Mouse (Mus musculus): ENCODE results near the gene Rcan2. TPM values are rescaled to one million over a fixed set of nuclear protein-coding genes. Genes with fewer than 3 reads are reported as not detected.

Rcan2 gene
- polyA plus RNA-seq, 1 experiment from 2014 or later: 109 TPM

GRCm38 (mm10) chr17:43869677-43870076 is 68.5 kb downstream of the Rcan2 start:
- in situ Hi-C loops (cut with MboI; ENCODE audit: low pct_unique_long_range_greater_than_20kb): loop anchor here (5.0 to 10.0 kb wide), 4 partner anchors 72 to 605 kb away; no protein-coding TSS in a partner anchor
- peak; percentile 96 for TF ChIP-seq CTCF (IDR thresholded peaks at IDR 0.05)
- DNase-seq (ENCODE audit: low read depth, low spot score) (no peak), ATAC-seq (no peak)
- CTCF ChIA-PET: interaction anchor here (0.8 to 4.6 kb wide), 16 partner anchors 9 to 263 kb away, joined by 3 to 36 read pairs (median 4); no protein-coding TSS in a partner anchor
- POLR2A ChIA-PET: no interaction called here
- no peaks in the 10 kb centered on the region for H3K27me3 ChIP-seq

GRCm38 (mm10) chr17:43874417-43874816 is 73.3 kb downstream of the Rcan2 start:
- no peaks in the 10 kb centered on the region for H3K27me3 ChIP-seq
- no peak for DNase-seq (ENCODE audit: low read depth, low spot score)
- TF ChIP-seq CTCF (IDR thresholded peaks at IDR 0.05): no peak
- CTCF ChIA-PET: no interaction called here
- POLR2A ChIA-PET: no interaction called here
- no peak for ATAC-seq
- in situ Hi-C loops (cut with MboI; ENCODE audit: low pct_unique_long_range_greater_than_20kb): loop anchor here (5.0 to 10.0 kb wide), 2 partner anchors 77 to 370 kb away; no protein-coding TSS in a partner anchor

GRCm38 (mm10) chr17:43877425-43877824 is 76.3 kb downstream of the Rcan2 start:
- ChIA-PET CTCF (no interaction called here), POLR2A (interaction anchor here (0.6 kb wide), 1 partner anchor 11 kb away, joined by 4 read pairs; no protein-coding TSS in a partner anchor)
- H3K27me3 ChIP-seq: no peaks in the 10 kb centered on the region
- in situ Hi-C loops (cut with MboI; ENCODE audit: low pct_unique_long_range_greater_than_20kb): loop anchor here (10.0 kb wide), 1 partner anchor 367 kb away; no protein-coding TSS in a partner anchor
- DNase-seq (ENCODE audit: low read depth, low spot score) (no peak), ATAC-seq (no peak)
- TF ChIP-seq CTCF (IDR thresholded peaks at IDR 0.05): no peak

- CTCF ChIA-PET: interaction anchor here (0.9 to 2.1 kb wide), 5 partner anchors 156 to 242 kb away, joined by 3 to 6 read pairs (median 4); no protein-coding TSS in a partner anchor
- POLR2A ChIA-PET: no interaction called here
- in situ Hi-C loops (cut with MboI; ENCODE audit: low pct_unique_long_range_greater_than_20kb): loop anchor here (5.0 to 10.0 kb wide), 2 partner anchors 154 to 242 kb away; no protein-coding TSS in a partner anchor
- ATAC-seq: no peak
- DNase-seq (ENCODE audit: low read depth, low spot score): no peak
- TF ChIP-seq CTCF (IDR thresholded peaks at IDR 0.05): peak; percentile 66
- H3K27me3 ChIP-seq: no peaks in the 10 kb centered on the region
Measured at GRCm38 (mm10) chr17:43883016-43883415, 81.9 kb downstream of the Rcan2 start.

GRCm38 (mm10) chr17:43886262-43886661 is 85.1 kb downstream of the Rcan2 start:
- ChIA-PET POLR2A (no interaction called here), CTCF (interaction anchor here (0.9 to 2.3 kb wide), 5 partner anchors 11 to 154 kb away, joined by 3 to 8 read pairs (median 4); no protein-coding TSS in a partner anchor)
- TF ChIP-seq CTCF (IDR thresholded peaks at IDR 0.05): no peak
- no peaks in the 10 kb centered on the region for H3K27me3 ChIP-seq
- in situ Hi-C loops (cut with MboI; ENCODE audit: low pct_unique_long_range_greater_than_20kb): loop anchor here (10.0 kb wide), 1 partner anchor 239 kb away; no protein-coding TSS in a partner anchor
- ATAC-seq (no peak), DNase-seq (ENCODE audit: low read depth, low spot score) (no peak)

GRCm38 (mm10) chr17:43887931-43888330 is 86.8 kb downstream of the Rcan2 start:
- TF ChIP-seq CTCF (IDR thresholded peaks at IDR 0.05): no peak
- CTCF ChIA-PET: interaction anchor here (2.3 kb wide), 1 partner anchor 18 kb away, joined by 7 read pairs; no protein-coding TSS in a partner anchor
- H3K27me3 ChIP-seq: no peaks in the 10 kb centered on the region
- DNase-seq (ENCODE audit: low read depth, low spot score) (no peak), ATAC-seq (no peak)
- POLR2A ChIA-PET: interaction anchor here (0.6 kb wide), 1 partner anchor 10 kb away, joined by 4 read pairs; no protein-coding TSS in a partner anchor
- in situ Hi-C loops (cut with MboI; ENCODE audit: low pct_unique_long_range_greater_than_20kb): loop anchor here (10.0 kb wide), 1 partner anchor 237 kb away; no protein-coding TSS in a partner anchor

GRCm38 (mm10) chr17:43897346-43897745 is 96.2 kb downstream of the Rcan2 start:
- TF ChIP-seq CTCF (IDR thresholded peaks at IDR 0.05): no peak
- CTCF ChIA-PET: interaction anchor here (1.8 to 2.3 kb wide), 2 partner anchors 11 to 13 kb away, joined by 6 to 8 read pairs; no protein-coding TSS in a partner anchor
- no peak for DNase-seq (ENCODE audit: low read depth, low spot score)
- H3K27me3 ChIP-seq: no peaks in the 10 kb centered on the region
- no peak for ATAC-seq
- in situ Hi-C loops (cut with MboI; ENCODE audit: low pct_unique_long_range_greater_than_20kb): no loop called here
- POLR2A ChIA-PET: no interaction called here

- no peaks in the 10 kb centered on the region for H3K27me3 ChIP-seq
- DNase-seq (ENCODE audit: low read depth, low spot score) (no peak), ATAC-seq (no peak)
- no peak for TF ChIP-seq CTCF (IDR thresholded peaks at IDR 0.05)
- ChIA-PET POLR2A (interaction anchor here (1.0 kb wide), 1 partner anchor 132 kb away, joined by 3 read pairs; no protein-coding TSS in a partner anchor), CTCF (interaction anchor here (0.8 to 2.3 kb wide), 3 partner anchors 8 to 17 kb away, joined by 3 to 6 read pairs (median 4); no protein-coding TSS in a partner anchor)
- in situ Hi-C loops (cut with MboI; ENCODE audit: low pct_unique_long_range_greater_than_20kb): no loop called here
Measured at GRCm38 (mm10) chr17:43899405-43900092, 98.4 kb downstream of the Rcan2 start.

GRCm38 (mm10) chr17:43900133-43900532 is 99.0 kb downstream of the Rcan2 start:
- ATAC-seq: no peak
- H3K27me3 ChIP-seq: no peaks in the 10 kb centered on the region
- in situ Hi-C loops (cut with MboI; ENCODE audit: low pct_unique_long_range_greater_than_20kb): no loop called here
- no peak for TF ChIP-seq CTCF (IDR thresholded peaks at IDR 0.05)
- ChIA-PET POLR2A (interaction anchor here (1.0 kb wide), 1 partner anchor 131 kb away, joined by 3 read pairs; no protein-coding TSS in a partner anchor), CTCF (no interaction called here)
- DNase-seq (ENCODE audit: low read depth, low spot score): no peak

GRCm38 (mm10) chr17:43901474-43901873 is 100.3 kb downstream of the Rcan2 start:
- DNase-seq (ENCODE audit: low read depth, low spot score): no peak
- H3K27me3 ChIP-seq: no peaks in the 10 kb centered on the region
- POLR2A ChIA-PET: no interaction called here
- CTCF ChIA-PET: no interaction called here
- no peak for TF ChIP-seq CTCF (IDR thresholded peaks at IDR 0.05)
- in situ Hi-C loops (cut with MboI; ENCODE audit: low pct_unique_long_range_greater_than_20kb): no loop called here
- ATAC-seq: no peak

Data from Patski (cell line).